Mouse (Mus musculus) left cerebral cortex, postnatal 10 days (tissue): ENCODE measurements around the gene 1700021F05Rik. TPM values are rescaled to one million over a fixed set of nuclear protein-coding genes. Genes with fewer than 3 reads are reported as not detected.

ENCODE experiments used
- total RNA-seq, 2 experiments: library from RNA; stranded (reverse); gene quantifications; 2 replicates each; pipeline ENCODE4 v1.2.3; 2021

1700021F05Rik gene
- total RNA-seq, 2 experiments from 2014 or later: 45.6 to 50.6 TPM

Other genes with a start within 250 kb of the 1700021F05Rik start
- 1 to 10 TPM; 5.6 to 7.4 TPM for gene Bend3, start 62.2 kb downstream of the 1700021F05Rik start, total RNA-seq
- not detected for gene Gm9803, start 16.9 kb downstream of the 1700021F05Rik start, total RNA-seq
- 100 to 1,000 TPM; 118 to 160 TPM for gene Cd24a, start 37.3 kb upstream of the 1700021F05Rik start, total RNA-seq